Mouse (Mus musculus) inflammation-experienced regulatory T-cells, adult 6 months (primary cell): Measurements from ENCODE around the gene Zscan5b. TPM values are rescaled to one million over a fixed set of nuclear protein-coding genes. Genes with fewer than 3 reads are reported as not detected.

Experiments
- polyA plus RNA-seq, 3 experiments: library from polyadenylated mRNA; unstranded; fragments of 100-300 nt; shearing (Covaris generic); gene quantifications; one replicate each; pipeline ENCODE4 v1.2.1; 2017

Zscan5b gene
- polyA plus RNA-seq, 3 experiments from 2014 or later, result 0.85 TPM; not detected in 2

Other genes with a start within 250 kb of the Zscan5b start
- gene Vmn1r65, start 211.3 kb upstream of the Zscan5b start, polyA plus RNA-seq, result not detected
- gene Nlrp4c, start 177.1 kb upstream of the Zscan5b start, polyA plus RNA-seq, result not detected
- gene Zfp787, start 66.3 kb upstream of the Zscan5b start, polyA plus RNA-seq, result 1 to 10 TPM; 4.2 to 5.8 (median 4.3) TPM
- 1 to 10 TPM; 6.3 to 7.5 (median 6.4) TPM for gene Zfp444, start 50.1 kb upstream of the Zscan5b start, polyA plus RNA-seq
- gene Galp, start 25.2 kb upstream of the Zscan5b start, polyA plus RNA-seq, result not detected
- gene Epp13, start 30.4 kb downstream of the Zscan5b start, polyA plus RNA-seq, result not detected
- gene Zfp667, start 64.3 kb downstream of the Zscan5b start, polyA plus RNA-seq, result 1 to 10 TPM; 3.3 to 7.6 (median 4.7) TPM
- under 1 TPM; 0.39 to 0.92 (median 0.44) TPM for gene Zfp583, start 109.0 kb downstream of the Zscan5b start, polyA plus RNA-seq
- under 1 TPM in 2 of 3 experiments, not detected in 1; 0.62 to 0.90 TPM for gene Gm3854, start 121.5 kb downstream of the Zscan5b start, polyA plus RNA-seq
- 1 to 10 TPM; 2.6 to 3.8 (median 3.4) TPM for gene Zfp78, start 141.0 kb downstream of the Zscan5b start, polyA plus RNA-seq
- gene Zfp28, start 161.0 kb downstream of the Zscan5b start, polyA plus RNA-seq, result 1 to 10 TPM; 3.6 to 5.1 (median 3.8) TPM
- not detected for gene Smim17, start 176.4 kb downstream of the Zscan5b start, polyA plus RNA-seq
- not detected for gene Gm20715, start 188.0 kb downstream of the Zscan5b start, polyA plus RNA-seq
- not detected for gene Olfr1344, start 216.4 kb downstream of the Zscan5b start, polyA plus RNA-seq
- under 1 TPM in 2 of 3 experiments, not detected in 1; 0.05 to 0.09 TPM for gene Olfr1336, start 233.9 kb downstream of the Zscan5b start, polyA plus RNA-seq
- under 1 TPM in 1 of 3 experiments, not detected in 2; 0.08 TPM for gene Olfr1346, start 244.8 kb downstream of the Zscan5b start, polyA plus RNA-seq